8 mouse cellular contexts compared by ENCODE assay signal in the genomic region with DNA sequence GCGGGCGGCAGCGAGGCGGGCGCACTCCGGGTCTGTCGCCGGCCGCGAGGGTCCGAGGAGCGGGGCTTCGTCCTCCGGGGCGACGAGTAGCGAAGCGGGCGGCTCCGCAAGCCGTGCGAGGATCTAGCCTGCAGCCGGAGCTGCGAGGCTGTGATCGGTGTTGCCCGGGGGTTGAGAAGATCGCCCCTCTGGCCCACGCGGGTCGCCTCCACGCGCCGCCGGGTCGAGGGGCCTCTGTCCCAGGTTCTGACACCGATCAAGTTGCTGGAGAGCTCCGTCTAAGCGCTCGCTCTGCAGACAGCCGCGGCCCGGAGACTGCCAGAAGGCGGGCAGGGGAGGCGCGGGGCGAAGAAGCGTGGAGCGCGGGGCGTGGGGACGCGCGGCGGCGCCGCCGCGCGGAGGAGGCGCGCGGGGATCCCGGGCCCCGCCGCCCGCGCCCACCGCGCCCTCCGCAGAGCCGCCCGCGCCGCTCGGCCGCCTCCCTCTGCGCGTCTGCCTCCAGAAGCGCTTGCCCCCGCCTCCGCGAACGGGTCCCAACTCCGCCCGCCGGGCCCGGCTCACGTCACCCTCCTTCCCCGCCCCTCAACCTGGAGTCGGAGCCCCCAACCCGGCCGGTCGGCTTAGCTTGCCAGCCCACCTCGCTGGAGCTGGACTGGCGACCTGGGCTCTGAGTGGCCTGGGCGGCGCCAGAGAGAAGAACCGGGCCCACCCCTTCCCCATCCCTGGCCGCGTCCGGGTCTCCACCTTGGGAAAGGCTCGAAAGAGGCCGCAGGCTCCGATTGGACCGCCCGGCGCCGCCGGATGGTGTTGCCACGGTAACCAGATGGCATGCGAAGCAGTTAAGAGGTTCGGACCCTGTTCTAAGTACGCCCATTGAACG. TPM values are rescaled to one million over a fixed set of nuclear protein-coding genes. Genes with fewer than 3 reads are reported as not detected.
DNase-seq lines count a peak whose midpoint lies in the region; ATAC-seq lines count a peak whose summit lies in the region.

A gene (minus strand): TSS at position 353 of the 880 bp plus-strand sequence.

- no peaks in the 10 kb centered on the region for H3K9me3 ChIP-seq in kidney, embryonic 14.5 days (ENCODE audit: control insufficient read depth, low read length)

- intact Hi-C loops in left cerebral cortex, postnatal 36 days (cut with DNase I), result loop anchor here (5.0 to 10.0 kb wide), 8 partner anchors 45 to 955 kb away; no protein-coding TSS in a partner anchor

- H3K4me2 ChIP-seq in kidney, embryonic 14.5 days (replicated peaks; ENCODE audit: low read depth, low read length), result peak within 1 kb of the TSS; percentile 90

- peak within 1 kb of the TSS; percentile 51 for H3K4me3 ChIP-seq in kidney, embryonic 14.5 days (ENCODE audit: low read length)

- ATAC-seq in kidney, embryonic 14.5 days (ENCODE audit: low FRiP score, low TSS enrichment), result peak; percentile 58
- ATAC-seq in frontal cortex, adult (ENCODE audit: low TSS enrichment), result peak; percentile 17
- no peak for ATAC-seq in megakaryocyte, adult 5-6 weeks (ENCODE audit: poor library complexity, severe bottlenecking)

- peaks cover 50% of the 10 kb centered on the region for H3K27me3 ChIP-seq in kidney, embryonic 14.5 days (ENCODE audit: control insufficient read depth, insufficient read depth, low read length)

- DNase-seq in kidney, adult 9 months, result no peak
- peak; percentile 45 for DNase-seq in adrenal gland, postnatal 25 days
- DNase-seq in left cerebral cortex, postnatal 36 days (ENCODE audit: low spot score in 2 of 2), result peak; percentile 74 to 84
- DNase-seq in retina, embryonic 14.5 days (ENCODE audit: low spot score), result peak; percentile 55
- DNase-seq in ovary, postnatal 10 days (ENCODE audit: low spot score), result no peak

- peaks cover 12% of the 10 kb centered on the region; the same call in 1 of the 2 replicates for H3K4me1 ChIP-seq in kidney, embryonic 14.5 days (ENCODE audit: control insufficient read depth, insufficient read depth, low read length)

- H3K27ac ChIP-seq in kidney, embryonic 14.5 days (ENCODE audit: low read depth, low read length), result no peak within 1 kb of the TSS

- peak within 1 kb of the TSS; percentile 54 for H3K9ac ChIP-seq in kidney, embryonic 14.5 days (ENCODE audit: low read depth, low read length)

- H3K36me3 ChIP-seq in kidney, embryonic 14.5 days (ENCODE audit: control insufficient read depth, insufficient read depth, low read length), result no peaks in the 10 kb centered on the region

- WGBS in kidney, embryonic 14.5 days, result under 1% methylated on average over 79 of the region's 114 CpGs

RNA-seq across cellular contexts. Expression of the gene that starts here (rescaled TPM):
- polyA plus RNA-seq in kidney, embryonic 14.5 days (2014; fragmentation: Nextera tagmentation; extraction: Ambion mirVana), result 3.3 and 3.8 TPM in 2 replicates
- total RNA-seq in adrenal gland, postnatal 25 days (2021), result 5.4 and 13.4 TPM in 2 replicates
- 10 to 100 TPM; 51.7 to 63.4 TPM for total RNA-seq in left cerebral cortex, postnatal 36 days (2021)
- not detected in 2 replicates for total RNA-seq in megakaryocyte, adult 5-6 weeks (2015)
- total RNA-seq in megakaryocyte, adult 5-6 weeks (2017), result not detected in 2 replicates

Comparison
In these comparisons a context has a peak if more than half of its experiments do, and no peak if none do; other contexts are left out.
1. DNase-seq: peak in adrenal gland, postnatal 25 days (single experiment), left cerebral cortex, postnatal 36 days (2 of 2) and retina, embryonic 14.5 days (single experiment); none in kidney, adult 9 months (single experiment) and ovary, postnatal 10 days (single experiment).